Mouse (Mus musculus): ENCODE results near the gene Ypel2.
A peak's percentile ranks its signal among the peaks of the same experiment; 100 is the strongest.

Ypel2 gene

DNA sequence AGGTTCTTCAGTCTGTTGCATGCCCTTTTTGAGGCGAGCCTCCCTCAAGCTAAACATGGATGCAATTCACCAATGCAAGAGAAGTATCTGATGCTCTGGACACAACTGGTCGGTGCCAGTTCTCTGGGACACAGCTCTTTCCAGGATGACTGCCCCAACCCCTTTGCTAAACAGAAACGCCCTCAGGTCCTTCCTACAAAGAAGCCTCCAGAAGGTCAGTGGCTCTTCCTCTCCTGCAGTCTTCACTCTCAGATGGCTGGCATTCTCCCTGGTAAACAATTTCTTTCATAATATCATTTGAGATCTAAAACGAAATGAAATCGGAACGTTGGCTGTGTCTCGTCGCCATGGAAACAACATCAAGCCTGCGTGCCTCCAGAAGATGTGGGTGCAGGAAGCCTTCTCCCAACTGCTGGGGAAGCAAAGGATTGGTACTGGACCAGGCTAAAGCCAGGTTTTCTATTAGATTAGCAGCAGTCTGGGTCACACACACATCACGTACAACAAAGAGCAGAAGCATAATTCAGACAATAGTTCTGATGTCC, 62.8 kb downstream of the Ypel2 start:
- no peak for DNase-seq (ENCODE audit: low spot score)

DNA sequence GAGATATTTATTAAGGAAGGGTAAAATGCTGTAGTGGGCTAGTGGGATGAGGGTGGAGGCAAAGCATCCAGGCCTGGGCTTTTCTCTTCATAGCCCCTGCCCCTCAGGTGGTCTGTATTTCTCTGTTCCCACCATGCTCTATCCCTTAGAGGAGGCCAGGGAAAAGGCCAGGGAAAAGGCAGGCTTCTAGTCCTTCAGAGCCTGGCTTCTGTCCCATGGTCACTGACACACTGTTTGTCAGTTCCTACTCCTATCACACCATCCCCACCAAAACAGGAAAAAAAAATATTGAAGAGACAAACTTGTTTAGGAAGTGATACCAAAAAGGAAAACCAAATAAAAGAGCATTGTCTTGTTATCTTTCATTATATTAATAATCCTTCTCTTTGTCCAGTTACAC, 63.5 kb downstream of the Ypel2 start:
- DNase-seq (ENCODE audit: low spot score) = no peak

DNA sequence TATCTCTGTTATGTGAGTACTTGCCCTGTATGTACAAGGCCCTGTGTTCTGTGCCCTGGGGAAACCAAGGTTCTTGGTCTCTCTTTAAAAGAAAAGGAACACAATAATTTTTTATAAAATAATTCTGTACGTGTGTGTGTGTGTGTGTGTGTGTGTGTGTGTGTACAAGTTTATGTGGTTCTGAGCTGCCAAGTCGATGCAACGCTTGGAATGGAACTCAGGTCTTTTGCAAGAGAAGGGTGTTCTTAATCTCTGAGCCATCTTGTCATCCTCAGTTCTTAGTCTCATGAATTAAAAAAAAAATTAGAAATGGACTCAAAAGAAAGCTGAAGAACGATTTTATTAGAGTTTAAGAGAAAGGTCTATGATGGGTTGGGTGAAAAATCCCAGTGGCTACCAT, 64.0 kb downstream of the Ypel2 start:
- no peak for DNase-seq (ENCODE audit: low spot score)

DNA sequence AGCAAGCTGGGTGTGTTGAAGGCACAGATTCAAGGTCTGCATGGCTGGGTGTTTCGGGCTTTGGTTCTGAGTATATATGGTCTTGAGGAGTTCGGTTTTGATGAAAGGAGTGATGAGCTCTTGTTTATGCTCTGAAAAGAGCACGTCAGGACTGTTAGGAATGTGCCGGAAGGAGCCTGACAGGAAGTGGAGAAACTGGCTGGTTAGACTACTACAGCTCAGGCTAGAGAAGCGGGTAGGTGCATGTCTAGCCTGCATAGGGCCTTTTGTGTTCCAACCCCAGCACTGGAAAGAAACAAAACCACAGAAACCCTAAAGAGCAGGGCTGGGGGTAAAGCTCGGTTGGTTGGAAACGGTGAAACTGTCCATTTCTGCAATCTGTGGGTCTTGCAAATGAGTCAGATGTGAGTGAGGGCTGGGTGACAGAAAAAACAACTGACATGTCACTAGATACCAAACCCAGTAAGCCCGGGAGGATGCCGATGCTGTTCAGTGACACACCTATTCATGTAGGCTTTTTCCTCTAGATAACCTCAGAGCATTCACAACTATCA, 68.3 kb downstream of the Ypel2 start:
- DNase-seq (ENCODE audit: low spot score) = no peak

DNA sequence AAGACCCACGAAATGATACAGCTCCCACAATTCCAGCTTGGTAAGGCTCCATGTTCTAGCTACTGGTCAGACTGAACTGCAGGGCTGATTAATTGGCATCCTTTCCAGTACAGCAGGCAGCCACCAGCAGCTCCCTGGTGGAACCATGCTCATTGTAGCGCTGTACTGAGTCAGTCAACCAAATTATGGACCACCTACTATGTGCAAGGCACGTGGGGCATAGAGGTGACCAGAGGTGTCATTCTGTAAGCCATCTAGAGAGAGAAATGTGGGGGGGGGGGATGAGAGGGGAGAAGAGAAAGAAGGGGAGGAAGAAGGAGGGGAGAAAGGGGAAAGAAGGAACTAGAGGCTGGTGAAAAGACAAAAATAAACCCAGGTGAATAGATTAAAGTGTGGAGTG, 68.9 kb downstream of the Ypel2 start:
- no peak for DNase-seq (ENCODE audit: low spot score)

DNA sequence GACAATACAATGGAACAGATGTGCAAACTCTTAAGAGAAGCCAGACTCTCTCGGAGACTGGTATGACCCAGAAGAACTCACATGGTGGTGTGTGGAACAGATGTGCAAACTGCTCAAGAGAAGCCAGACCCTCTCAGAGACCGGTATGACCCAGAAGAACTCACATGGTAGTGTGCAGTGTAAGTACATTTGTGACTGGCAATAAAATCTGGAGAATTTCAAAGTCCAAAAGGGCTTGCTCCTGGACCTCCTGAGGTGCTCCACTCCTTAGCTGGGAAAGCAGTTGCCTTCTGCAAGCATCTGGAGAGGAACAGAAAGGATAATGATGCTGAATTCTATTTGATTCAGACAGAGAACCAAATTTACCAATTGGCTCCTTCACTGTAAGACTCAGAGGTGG, 69.9 kb downstream of the Ypel2 start:
- no peak for DNase-seq (ENCODE audit: low spot score)

DNA sequence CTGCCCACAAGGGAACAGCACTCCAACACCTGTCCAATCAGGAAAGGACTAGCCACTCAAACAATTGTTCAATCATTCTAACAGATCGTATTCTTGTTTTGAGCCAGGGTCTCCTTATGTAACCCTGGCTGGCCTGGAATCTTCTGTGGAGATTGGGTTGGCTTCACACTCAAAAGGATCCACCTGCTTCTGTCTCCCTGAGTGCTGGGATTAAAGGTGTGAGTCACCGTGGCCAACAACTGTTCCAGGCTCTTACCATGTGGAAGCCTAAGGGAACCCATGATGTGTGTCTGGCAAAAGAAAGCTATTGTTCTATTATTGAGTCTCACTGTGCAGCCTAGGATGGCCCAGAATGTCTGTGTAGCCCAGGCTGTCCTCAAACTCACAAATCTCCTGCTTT, 71.5 kb downstream of the Ypel2 start:
- no peak for DNase-seq (ENCODE audit: low spot score)

DNA sequence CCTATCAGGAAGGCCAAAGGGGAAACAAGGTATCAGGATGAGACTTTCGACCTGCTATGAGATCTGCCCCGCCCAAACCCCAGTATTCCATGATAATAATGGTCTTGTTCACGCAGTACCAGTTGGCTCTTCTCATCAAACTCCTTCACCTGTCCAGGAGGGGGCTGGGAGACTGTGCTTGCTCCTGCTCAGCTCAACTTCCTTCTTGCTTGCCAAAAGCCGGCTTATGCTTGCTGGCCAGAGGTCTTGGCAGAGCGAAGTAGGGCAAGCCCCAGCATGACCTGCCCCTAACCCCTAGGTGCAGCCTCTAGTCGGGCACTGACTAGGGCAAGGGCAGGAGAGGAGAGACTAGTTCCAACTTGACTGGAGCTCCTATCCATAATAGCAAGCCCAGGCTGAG, 72.2 kb downstream of the Ypel2 start:
- DNase-seq (ENCODE audit: low spot score) = no peak

DNA sequence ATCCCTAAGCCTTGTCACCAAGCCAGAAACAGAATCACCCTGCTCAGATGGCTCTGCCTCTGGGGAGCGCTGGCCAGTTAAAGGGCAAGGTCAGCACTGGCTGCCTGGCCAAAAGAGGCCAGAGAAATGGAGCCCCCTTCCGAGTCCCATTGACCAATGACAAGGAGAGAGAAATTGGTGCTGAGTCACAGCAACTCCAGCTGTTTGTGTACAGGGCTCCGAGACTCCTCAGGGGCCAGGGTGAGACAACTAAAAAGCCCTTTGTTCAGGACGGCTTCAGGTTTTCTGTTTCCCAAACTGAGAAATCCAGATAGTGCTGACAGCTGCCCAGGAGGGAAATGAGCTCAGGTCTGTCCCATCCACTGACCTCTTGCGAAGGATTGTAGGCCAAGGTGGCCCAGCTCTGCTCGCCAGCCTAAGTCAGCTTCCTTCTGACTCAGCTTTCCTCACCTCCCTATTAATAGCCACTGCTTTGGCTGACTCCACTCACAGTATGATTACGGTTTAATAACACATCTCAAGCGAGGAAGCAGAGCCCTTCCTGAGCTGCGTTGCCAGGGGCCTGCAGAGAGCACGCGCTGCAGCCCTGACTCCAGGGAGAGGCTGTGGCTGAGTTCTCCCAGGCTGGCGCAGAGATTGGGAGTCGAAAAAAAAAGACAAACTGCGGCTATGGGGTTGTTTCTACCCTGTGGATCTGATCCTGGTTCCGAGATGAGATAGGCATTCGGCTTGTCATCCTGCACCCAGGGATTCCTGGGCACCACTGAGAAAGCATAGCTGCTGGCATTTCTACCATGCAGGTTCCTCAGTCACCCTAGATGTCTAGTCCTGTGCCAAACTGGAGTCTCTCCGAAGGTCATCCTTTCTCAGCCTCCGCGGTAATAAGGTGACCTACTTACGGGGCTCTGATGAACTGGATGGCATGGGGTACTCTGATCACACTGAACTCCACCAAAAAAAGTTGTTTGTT, 73.1 kb downstream of the Ypel2 start:
- DNase-seq (ENCODE audit: low spot score) = peak; percentile 41

DNA sequence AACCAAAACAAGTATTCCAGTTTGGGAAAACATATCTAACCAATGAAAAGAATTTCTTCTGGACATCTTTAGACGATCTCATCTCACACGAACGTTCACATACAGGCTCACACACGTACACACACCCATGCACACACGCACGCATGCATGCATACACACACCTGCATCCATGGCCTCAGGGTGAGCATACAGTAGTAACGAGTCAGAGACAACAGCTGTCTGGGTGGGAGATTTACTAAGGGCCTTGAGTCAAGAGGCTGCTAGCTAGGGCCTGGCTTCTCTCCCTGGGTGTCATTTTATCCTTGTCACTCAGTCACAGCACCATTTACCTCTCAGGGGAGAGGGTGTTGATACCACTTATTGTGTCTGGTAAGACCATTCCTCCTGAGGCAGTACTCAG, 74.0 kb downstream of the Ypel2 start:
- DNase-seq (ENCODE audit: low spot score) = no peak

DNA sequence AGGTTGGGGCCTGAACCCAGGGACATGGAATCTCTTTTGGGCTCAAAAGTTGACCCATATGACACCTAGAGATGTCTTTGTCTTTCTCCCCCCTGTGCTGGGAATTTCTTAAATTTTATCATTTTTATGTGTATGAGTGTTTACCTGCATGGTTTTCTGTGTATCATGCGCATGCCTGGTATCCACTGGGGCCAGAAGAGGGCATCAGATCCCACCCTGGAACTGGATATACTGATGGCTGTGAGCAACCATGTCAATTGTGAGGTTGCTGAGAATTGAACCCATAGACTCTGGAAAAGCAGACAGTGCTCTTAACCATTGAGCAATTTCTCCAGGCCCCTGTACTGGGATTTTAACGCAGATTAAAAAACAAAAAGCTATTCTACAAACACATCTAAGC, 76.0 kb downstream of the Ypel2 start:
- DNase-seq (ENCODE audit: low spot score) = no peak

DNA sequence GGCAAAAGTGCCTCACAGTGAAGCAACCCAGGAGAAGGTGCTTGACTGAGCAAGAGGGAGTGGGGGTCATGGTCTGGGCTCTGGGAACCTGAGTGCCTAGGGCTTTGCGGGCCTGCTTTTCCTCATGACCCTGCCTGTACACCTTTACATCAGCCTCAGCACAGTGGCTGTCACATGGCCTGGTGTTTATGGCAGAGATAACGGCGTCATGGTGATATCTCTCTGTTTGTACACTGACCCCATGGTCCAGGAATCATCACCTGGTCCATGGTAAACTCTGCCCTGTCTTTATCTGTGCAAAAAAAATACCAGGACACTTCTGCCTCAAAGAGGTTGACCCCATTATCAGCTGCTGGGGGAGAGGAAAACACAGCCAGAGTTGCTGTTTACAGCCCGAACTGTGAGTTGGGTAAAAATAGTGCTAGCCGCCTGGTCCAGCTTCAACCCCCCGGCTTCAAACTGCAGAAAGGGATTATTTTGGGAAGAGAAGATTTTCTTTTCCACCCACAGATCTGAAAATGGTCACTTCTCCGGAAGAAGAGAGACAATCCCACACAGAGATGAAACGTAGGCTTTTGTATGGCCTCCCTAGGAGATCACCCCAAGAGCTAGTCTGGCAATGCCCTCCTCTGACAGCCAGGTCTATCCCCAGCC, 76.8 kb downstream of the Ypel2 start:
- no peak for DNase-seq (ENCODE audit: low spot score)

DNA sequence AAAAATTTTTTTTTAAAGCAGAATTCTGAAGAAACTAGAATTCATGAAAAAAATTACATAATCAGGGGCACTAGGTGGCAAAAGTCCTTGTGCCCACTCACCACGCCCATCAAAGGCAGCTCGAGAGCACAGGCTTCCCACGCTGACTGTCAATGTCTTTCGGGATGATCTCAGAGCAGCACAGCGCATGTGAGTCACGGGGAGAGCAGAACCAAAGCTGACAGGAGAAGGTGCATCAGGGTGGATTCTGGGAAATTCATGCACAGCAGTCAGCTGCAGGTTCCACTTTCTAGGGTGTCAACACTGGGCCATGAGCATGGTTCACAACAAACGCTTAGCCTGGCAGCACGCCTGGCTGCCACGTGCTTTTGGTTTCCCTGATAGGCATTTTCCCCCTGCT, 79.2 kb downstream of the Ypel2 start:
- DNase-seq (ENCODE audit: low spot score) = no peak

DNA sequence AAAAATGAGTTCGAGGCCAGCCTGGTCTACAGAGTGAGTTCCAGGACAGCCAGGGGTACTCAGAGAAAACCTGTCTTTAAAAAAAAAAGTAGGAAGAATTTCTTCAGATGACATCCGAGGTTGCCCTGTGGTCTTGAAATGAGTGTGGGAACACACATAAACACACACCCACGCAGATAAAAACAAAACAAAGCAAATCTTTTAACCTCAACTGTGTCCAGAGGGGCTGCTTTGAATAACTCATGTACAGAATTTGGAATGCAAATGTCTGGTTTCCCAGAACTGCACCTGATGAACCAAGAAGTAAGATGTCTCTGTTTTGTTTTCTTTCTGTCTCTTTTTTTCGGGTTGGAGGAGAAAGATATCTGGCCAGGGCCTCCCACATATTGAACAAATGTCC, 83.3 kb downstream of the Ypel2 start:
- DNase-seq (ENCODE audit: low spot score) = no peak

DNA sequence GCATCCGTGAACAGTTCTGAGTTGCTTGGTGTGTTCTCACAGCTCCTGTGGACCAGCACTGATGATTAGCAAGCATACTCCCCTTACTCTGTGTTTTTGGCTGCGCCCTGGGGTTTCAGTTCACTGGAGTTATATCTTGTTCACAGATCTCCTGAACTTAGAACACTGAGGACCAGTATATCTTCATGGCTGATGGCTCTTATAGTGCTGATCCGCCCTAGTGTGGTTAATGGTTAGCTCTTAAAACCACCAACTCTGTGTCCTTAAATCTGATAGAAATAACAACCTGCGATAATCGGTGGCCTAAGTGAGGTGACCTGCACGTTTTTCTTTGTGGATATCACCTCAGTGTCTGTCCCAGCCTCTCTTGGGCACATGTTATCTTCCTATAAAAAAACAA, 84.5 kb downstream of the Ypel2 start:
- DNase-seq (ENCODE audit: low spot score) = no peak

DNA sequence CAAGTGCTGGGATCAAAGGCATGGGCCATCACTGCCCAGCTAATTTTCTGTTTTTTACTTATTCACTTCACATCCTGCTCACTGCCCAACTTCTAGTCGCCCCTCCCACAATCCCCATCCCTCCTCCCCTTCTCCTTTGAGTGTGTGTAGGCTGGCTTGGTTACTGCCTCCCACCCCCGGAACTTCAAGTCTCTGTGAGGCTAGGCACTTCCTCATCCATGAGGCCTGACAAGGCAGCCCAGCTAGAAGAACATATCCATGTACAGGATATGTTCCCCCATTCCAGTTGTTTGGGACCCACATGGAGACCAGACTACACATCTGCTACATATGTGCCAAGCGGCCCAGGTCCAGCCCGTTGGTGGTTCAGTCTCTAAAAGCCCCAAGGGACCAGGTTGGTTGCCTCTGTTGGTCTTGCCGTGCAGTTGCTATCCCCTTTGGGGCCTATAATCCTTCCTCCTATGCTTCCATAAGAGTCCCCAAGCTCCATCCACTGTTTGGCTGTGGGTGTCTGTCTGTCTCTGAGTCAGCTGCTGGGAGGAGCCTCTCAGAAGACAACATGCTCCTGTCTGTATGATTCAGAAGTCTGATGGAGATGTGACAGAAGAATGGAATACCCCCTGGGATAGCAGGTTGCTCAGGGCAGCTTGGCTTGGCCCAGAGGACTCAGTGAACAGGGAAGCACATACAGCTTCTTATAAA, 85.5 kb downstream of the Ypel2 start:
- DNase-seq (ENCODE audit: low spot score) = no peak

DNA sequence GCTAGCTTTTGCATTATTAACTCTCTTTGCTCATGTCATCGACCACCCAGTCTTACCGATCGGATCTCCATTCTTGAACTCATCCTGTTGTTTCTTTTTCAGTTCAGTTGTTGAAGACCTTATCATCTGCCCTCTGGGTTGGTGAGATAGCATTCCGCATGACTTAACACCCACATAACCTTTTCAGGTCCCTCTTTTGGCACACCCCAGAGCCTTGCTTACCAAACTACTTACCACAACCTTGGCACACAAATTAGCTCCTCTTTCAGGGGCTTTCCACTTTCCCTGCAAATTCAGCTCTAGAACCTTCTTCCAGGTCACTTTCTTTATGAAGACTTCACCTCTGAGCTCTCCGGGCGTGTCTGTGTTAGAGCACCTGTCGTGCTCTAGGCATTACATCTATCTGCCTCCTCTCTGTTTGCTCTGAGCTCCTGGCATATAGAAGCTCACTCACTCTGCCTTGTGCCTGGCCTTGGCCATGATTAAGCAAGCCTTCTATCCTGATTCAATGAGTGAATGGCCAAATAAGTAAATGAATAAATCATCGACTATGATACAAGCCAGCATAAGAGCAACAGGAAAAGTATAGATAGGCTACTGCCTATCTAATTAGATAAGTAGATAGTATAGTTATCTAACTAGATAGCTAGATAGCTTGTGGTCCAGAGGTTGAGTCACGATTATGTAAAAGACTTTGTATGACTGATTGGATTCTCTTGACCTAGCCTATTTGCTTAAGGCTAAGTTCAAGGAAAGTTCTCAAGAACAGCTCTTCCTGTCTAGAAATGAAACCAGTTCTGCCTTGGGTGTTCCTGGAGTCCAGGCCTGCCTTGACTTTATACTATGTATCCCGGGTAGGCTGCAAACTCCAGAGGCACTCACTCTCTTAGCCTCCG, 86.5 kb downstream of the Ypel2 start:
- DNase-seq (ENCODE audit: low spot score) = no peak

DNA sequence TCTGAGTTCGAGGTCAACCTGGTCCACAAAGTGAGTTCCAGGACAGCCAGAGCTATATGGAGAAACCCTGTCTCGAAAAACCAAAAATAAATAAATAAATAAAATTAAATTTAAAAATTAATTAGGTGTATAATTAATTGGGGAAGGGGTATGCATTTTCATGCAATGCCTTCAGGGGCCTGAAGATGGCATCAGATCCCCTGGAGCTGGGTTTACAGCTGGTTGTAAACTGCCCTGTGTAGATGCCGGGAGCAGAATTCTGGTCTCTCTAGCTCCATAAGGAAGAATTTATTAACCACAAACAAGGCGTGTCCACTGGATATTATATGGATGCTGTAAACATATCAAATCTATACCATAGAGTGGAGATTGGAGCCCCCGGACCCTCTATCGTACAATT, 87.2 kb downstream of the Ypel2 start:
- no peak for DNase-seq (ENCODE audit: low spot score)

DNA sequence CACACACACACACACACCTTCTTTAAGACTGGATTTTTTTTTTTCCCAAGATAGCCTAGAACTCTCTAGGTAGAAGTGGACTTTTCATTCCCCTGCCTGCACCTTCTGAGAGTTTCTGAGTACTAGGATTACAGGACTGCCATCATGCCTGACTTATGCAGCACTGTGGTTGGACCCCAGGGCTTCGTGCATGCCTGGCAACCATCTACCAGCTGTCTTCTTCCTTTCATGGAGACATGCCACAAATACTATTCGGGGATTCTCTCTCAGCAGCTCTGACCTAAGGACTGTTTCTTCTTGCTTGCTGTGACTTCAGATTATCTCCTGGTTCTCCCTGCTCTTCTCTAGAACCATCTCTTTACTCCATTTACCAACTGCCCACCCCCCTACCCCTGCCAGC, 88.2 kb downstream of the Ypel2 start:
- DNase-seq (ENCODE audit: low spot score) = no peak

DNA sequence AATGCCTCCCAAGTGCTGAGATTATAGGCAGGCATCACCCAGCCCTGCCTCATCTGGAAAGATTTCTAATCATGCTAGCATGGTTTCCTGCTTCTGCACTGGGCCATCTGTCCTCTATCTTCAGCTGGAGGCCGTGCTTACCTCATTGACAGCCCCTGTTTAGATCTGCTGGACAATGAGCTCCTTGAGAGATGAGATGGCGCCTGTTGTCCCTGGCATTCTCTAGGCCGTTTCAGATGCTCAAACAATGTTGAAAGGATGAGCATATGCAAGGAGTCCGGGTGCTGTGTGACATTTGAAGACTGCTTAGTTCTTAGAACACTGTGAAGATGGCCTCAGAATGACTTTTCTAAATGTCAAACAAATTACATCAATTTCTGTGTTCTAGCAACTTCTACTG, 88.8 kb downstream of the Ypel2 start:
- peak; percentile 52 for DNase-seq (ENCODE audit: low spot score)

DNA sequence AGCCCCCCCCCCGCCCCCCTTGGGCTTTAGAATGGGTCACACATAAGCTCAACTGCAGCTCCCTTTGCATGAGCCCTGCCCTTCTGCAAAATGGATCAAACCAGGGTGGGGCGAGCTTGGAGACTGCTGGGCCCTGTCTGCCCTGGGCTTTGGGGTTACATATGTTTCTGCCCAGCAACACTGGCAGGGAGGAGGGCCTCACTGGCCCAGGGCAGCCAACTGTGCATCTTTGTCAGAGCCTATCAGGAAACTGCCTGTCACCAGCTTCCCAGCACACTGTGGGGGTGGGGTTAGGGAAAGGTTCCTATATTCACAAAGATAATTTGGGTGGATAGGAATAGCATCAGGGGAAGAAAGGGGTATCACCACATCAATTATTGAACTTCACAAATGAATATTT, 95.1 kb downstream of the Ypel2 start:
- DNase-seq (ENCODE audit: low spot score) = peak; percentile 77

Data from MN1 (cell line).